Mouse (Mus musculus) gonadal fat pad, adult 2 months (tissue): ENCODE results near the gene Ndfip2. TPM values are rescaled to one million over a fixed set of nuclear protein-coding genes. Genes with fewer than 3 reads are reported as not detected.
A peak's percentile ranks its signal among the peaks of the same experiment; 100 is the strongest.

ENCODE experiments used
- DNase-seq: peaks from one replicate; pipeline ENCODE4 v3.0.0-alpha.2; 2012; ENCODE audit warnings: low read depth
- polyA plus RNA-seq: library from polyadenylated mRNA; depleted of rRNA; stranded (reverse); fragments of >200 nt; gene quantifications from 2 replicates; pipeline ENCODE4 v1.2.3, GENCODE M21; 2012; rRNA removed

The Ndfip2 gene
- polyA plus RNA-seq = 46.1 and 54.1 TPM in 2 replicates

DNA sequence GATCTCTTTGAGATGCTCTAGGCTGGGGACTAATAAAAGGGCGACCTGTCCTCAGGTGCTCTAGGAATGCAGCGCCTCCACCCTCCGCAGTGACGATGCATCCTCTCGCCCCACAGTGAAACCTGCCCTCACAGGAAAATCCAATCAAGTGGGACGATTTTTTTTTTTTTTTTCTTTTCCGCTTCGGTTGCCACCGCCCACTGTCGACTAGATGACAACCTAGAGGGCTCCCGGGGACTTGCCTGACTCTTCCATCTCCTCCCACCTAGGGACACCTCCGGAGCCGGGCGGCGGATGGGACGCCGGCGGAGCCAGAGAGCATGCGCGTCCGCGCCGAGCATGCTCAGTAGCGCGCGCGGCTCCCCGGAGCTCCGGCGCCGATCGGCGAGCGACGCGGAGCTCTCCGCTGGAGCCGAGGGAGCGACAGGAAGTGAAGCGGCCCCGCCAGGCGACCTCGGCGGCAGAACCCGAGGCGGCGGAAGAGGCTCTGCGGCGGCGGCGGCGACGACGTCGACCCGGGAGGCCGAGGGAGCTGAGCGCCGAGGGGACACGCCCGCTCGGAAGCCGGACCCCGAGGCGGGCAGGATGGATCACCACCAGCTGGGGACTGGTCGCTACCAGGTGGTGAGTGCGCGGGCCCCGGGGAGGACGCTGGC, at the start of gene Ndfip2:
Ndfip2 (plus strand) TSS at position 195 of the 656 bp plus-strand sequence.
- DNase-seq = no peak

DNA sequence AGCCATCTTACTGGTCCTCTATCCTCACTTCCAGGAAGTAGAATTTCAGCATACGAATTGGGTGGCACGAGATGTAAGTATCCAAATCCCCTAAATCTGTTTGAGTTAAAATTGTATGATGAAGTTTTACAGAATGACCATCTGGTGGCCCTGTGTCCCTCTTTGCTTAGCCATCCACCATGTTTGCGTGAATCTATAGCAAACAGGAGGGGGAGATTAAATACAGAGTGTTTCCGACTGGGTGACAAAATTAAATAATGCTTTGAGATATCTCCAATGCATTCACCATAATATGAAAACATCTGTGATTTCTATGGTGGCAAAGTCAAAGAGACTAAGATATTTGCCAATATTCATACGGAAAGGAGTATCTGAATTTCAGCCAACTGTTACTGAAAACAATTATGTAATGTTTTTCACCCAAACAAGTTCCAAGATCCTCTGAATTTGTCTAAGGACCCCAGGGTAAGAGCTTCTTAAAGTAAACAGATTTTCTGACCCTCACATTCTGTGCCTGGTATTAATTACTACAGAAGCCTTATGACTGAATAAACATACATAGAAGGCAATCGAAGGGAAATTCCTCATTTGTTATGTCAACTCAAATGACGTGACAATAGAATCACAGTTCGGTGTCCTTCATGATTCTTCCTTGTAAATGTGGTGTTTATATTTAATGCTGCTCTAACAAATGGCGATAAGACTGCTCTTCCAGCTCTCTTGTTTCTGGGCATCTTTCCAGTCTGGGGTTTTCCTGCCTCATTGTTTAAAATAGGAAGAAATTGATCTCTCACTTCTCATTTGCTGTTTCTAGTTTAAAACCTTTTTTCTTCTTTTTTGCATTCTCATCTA, 38.6 kb upstream of the Ndfip2 start:
- DNase-seq = no peak

DNA sequence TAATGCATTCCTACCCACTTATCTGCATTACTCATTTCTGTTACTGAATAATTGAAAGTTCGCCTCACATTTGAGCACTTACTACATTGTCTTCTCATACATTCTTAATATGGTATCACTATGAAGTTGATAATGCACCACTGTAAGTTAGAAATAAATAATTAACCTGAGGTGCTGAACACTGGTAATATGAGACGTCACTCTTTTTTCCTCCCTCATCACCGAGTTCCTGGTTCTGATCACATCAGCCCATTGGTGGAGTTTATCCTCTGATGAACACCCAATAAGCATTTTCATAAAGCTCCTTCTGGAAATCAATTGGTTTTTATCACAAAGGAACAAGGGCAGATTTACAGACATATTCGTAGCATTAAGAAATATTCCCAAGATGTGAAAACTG, 36.1 kb upstream of the Ndfip2 start:
- no peak for DNase-seq

DNA sequence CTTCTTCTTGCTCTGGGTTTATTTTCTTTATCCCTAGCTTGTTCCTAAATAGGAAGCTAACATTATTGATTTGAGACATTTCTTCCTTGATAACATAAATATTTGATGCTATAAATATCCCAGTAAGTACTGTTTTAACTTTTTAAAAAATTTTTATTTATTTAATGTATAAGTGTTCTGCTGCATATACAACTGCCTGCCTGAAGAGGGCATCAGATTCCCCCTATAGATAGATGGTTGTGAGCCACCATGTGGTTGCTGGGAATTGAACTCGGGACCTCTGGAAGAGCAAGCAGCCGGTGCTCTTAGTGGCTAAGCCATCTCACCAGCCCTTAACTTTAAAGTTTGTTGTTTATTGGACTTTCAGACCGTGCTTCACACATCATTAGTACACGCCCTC, 32.6 kb upstream of the Ndfip2 start:
- DNase-seq = no peak

DNA sequence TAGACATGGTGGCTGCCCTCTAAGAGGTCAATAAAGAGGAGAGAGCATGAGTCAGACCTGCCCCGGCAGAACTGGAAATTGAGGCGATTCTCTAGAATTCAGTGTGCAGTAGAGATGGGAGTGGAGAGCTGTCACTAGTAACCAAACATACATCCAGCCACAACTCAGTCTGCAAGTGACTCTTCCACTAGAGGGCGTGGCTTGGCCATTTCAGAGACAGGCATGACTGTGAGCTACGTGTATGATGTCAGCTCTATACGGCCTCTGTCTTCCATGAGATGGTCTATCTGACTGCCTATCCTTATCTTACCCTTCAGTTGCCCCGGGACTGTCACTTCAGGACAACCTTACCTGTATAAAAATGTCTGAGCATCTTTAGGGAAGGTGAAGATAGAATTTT, 26.0 kb upstream of the Ndfip2 start:
- no peak for DNase-seq

DNA sequence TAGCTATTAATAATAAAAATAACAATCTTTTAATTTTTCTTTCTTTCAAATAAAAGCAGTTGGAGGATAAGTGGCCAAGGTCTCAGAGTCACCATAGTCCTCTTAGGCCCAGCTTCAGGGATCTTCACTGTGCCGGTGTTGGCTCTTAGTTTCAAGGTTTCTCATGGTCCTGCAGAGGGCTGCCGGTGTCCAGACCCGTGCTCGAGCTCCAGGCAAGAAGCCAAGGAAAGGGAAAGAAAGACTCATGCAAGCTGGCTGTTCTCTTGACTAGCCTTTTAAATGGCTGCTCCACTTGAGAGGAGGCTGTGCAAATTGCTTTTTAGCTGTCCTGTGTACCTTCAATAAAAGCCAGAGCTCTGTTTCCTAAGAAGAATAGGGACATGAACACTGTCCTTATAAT, 21.8 kb upstream of the Ndfip2 start:
- DNase-seq = no peak

DNA sequence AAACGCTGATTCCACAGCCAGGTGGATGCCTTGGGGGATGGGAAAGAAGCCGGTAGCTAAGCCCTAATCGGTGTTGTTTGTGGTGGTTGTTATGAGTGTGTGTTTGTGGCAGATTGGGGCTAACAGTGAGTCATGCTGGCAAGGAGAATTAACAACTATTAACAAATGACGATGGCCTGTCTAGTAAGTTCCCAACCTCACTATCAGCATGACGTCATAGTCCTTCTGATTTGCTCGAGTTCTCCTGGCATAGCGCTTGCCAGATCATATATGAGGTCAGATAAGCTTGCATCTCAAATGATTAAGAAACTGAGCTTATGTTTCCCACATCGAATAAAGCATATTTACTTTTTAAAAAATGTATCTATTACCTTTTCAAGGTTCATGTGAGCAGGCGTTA, 20.6 kb upstream of the Ndfip2 start:
- DNase-seq = no peak

DNA sequence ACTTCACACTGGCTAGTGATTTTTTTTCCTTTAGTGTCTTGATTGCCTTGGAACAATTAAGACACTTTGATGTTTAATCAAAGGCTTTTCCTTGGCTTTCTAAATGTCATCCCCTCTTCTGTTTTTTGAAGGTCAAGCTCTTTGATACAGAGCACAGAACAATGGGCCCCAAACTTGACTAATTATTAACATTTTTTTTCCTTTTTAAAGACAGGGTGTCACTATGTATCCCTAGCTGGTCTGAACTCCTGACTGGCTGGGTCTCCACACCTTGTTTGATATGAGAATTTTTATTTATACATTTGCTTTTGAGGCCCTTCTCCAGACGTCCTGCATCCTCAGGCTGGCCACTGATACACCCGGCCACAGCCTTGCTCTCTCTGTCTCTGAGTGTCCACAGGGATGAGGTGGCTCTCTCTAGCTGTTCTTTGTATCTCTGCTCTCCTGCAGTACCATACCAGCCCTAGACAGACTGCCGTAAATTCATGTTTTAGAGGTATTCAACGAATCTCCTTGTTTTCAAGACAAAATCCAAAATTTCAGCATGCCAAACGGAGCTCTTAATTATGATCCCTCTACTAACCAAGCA, 19.8 kb upstream of the Ndfip2 start:
- DNase-seq = no peak

DNA sequence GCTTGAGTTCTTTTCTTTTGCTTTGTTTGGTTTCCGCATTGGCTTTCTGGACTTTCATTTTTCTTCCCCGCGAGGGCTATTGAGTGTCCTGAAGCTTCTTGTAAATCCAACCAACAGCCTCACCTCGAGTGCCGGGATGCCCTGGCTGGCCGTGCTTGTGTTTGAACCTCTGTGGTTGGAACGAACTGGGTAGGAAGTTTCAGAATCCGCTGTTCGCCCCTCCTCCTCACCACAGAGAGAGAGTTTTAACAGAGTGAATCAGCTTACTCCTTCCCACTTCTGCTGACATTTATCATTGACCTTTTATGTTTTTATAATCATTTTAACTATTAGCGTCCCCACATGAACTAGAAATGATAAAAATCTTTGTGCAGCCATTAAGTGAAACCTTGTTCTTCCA, 18.3 kb upstream of the Ndfip2 start:
- DNase-seq = no peak

DNA sequence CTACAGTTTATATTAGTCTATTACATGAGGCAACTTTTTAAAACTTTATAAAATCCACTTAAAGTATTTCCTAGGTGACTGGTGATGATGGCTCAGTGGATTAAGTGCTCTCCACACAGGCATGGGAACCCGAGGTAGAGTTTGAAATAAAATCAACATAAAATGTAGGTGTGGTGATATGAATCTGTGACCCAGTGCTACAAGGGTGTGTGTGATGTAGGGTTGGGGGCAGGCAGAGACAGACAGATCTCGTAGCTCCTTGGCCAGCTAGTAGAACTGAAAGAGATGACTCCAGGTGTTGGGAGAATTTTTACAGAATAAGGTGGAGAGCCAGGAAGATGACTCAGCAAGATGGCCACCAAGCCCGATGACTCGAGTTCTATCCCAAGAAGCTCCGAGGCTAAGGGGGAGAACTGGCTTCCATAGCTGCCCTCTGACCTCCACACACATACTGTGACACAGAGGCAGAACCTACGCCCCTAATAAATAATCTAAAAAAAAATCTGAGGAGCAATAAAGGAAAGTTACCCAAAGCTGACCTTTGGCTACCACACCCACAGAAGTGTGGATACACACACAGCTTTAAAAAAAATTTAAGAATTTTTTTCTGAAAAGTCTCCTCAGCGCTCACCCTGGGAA, 14.4 kb upstream of the Ndfip2 start:
- DNase-seq = no peak

DNA sequence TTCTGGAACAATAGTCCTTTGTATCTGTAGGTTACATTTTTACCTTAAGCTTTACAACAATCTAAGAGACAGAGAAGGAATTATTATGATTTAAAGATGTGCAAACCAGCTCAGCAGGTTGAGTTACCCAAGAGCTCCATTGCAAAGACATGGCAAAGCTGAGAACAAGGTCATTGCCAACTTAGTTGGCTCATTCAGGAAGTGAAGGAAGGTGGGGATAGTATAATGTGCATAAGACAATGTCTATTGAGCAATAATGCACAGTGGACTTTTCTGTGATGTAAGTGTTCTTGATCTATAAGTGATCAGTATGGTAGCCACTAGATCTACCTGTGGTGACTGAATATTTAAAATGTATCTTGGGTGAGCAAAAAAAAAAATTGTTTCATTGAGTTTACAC, 7.3 kb upstream of the Ndfip2 start:
- DNase-seq = peak; percentile 89

DNA sequence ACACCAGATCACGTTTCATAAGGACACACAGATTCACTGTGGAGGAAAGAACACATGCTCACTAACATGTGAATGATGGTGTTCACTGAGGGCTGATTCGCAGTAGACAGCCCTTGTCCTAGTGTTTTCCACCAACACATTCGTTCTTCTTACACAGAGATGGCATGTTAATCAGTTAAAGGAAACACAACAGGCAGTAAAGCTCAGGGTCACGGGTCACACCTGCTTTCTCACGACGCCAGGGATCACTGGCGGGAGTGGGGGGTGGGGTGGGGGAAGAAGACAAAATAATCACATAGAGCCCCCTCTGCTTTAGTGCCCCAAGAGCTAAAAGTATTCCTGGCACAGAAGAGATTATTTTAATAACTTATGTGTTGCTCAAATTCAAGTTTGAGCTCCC, 5.1 kb upstream of the Ndfip2 start:
- no peak for DNase-seq

DNA sequence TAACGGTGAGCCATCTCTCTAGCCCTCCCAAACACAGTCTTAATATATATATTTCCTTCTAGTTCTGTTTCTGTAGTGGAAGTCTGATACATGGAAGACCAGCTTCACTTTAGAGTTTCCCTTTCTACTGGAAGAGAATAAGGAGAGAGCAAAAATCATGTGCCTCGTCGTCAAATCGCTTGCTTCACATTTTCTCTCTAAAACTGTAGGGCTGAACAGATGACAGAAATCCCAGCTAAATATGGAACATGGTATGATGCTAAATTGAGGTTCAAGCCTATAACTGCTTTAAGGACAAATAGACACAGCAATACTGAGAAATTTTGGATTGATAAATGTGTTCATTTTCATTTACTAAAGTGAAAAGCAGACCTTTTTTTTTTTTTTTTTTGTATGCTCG, 4.0 kb upstream of the Ndfip2 start:
- DNase-seq = no peak

DNA sequence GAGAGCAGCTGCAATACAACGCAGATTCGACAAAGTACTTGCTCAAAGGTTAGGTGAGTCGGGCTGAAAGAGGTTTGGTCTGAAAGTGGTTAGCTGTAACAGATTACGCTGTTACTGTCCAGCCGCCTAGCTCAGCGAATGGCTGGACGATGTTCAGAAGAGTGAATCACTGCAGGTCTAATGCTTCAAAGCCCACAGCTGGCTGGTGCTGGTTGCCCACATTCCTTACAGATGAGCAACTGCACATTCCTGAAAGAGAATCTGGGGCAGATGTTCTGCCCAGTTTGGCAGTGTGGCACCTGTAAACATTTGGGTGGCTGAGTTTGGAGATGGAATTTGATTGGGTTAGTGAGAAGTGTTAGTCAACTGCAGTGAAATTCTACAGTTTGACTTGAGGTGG, 2.8 kb upstream of the Ndfip2 start:
- DNase-seq = no peak

DNA sequence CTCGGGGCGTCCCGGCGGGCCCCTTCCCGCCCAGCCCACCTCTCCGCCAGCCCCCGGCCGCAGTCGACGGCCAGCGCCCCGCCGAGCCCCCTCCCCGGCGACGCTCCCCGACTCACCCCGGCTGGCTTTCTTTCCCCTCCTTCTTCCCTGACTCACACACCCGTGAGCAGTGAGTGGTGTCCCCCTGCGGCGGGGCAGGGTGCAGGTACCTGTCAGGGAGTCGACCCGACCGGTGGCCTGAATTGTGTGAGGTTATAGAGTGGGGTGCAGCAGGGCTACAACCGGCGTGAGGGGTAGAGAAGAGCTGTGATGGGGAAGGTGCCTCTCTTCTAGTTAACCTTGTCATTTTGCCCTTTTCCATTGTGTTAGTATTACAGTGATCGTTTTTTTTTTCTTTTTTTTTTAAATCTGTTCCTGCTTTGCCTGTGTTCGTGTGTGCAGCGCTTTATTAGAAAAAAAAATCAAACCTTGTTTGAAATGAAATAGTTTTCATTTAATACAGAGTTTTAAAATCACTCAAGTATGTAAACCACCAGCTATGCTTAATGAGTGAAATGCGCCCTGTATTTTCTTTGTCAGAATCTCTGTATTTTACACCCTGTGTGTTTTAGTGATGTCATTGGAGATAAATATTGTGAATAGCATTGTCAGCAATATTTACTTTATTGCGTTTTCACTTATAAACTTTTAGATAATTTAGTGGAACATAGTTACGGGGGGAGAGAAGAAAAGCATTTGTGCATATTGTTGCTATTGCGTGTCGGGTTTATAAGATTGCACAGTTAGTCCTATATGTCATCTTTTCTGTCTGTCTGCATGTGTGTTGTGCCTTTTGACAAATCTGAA, 885 bp downstream of the Ndfip2 start:
- no peak for DNase-seq

DNA sequence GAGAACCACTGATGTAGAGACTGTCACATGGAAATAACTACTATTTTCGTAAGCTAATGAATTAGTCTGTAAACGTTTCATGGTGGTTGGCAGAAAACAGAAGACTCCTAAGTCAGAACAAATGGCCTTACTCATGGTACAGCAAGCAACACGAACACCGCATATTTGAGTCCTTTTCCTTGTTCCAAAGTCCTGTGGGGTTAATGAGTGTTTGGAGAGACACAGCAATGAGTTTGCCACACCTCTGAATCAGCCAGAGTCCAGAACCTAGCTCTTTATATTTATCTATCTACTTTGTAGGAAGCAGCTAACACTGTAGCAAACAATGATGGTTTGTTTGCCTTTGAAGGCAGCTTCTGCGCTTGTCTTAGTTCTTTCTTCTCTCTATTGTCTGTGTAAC, 4.5 kb downstream of the Ndfip2 start:
- no peak for DNase-seq

DNA sequence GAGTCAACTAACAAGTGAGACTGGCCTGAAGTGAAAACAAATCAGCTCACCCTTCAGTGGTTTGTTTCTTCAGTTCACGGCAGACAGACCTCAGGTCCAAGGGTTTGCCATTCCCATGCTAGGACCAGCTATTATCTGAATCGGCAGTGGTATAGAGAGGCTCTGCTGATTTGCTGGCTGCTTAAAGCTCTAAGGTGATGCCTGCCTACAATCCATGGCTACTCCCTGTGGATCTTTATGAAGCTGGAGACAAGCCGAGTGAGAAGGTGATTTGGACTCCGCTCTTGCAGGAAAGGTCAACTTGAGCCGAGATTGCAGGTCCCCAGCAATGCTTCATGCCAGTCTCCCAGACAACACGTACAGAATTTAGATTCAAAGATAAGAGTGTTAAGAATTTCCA, 8.7 kb downstream of the Ndfip2 start:
- no peak for DNase-seq

DNA sequence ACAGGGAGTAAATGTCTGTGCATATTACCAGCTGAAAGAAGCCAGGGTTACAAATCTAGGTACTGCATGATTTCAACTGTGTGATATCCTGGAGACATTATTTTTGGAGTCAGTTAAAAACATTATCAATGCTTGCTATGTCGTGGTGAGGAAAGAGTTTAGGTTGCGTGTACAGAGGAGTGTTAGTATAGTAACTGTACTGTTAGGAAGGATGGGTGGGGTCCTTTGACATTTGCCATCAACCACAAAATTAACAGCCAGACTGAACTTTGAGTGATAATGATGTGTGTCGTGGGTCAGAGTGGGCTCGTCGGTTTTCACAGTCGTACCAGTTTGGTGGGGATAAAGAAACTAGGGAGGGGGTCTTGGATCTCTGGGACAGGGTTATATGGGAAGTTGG, 13.7 kb downstream of the Ndfip2 start:
- no peak for DNase-seq

DNA sequence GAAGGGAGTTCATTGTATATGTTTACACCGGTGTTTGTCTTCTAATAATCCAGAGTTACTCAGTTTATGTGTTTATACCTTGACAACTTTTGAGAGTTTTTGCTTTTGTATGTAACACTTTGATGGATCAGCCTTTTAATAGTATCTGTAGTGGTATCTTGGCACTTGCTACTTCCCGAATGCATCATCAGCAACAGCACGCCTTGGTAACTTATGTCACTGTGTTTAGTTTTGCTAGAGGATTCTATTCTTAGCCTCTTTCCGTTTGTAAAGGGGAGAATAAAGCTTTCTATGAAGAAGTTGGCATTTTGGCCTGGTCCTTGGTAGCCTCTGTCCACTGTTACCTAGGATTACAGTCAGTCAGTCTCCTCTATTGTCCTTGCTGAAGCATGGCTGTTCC, 14.2 kb downstream of the Ndfip2 start:
- DNase-seq = no peak

DNA sequence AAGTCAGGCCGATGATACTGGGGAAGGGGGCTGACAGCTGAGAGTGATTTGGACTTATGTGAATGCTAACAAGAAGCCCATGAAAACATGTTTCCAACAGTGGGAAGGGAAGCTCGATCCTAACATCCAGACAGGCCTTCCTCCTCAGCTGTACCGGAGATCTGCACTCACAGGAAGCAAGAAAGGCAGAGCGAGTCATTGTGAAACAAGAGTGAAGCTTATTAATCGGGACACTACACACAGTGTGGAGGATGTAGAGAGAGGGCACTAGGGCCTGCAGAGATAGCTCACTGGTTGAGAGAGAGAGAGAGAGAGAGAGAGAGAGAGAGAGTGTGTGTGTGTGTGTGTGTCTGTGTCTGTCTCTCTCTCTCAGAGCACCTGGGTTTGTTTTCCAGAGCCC, 16.8 kb downstream of the Ndfip2 start:
- no peak for DNase-seq

DNA sequence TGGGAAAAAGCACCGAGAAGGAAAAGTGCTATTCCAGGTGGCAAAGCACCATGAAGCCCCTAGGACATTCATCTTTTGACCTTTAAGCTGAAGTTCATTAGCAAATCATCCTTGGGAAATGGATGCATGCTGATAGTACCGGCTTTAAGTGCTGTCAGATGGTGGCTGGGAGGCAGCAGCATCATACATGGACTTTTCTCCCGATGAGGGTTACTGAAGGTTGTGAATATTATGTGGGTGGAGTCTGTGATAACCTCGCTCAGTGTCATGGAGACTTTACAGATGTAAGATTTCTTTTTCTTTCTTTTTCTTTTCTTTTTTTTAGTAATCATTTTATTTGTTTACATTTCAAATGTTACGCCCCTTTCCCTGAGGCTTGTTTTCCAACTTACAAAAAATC, 18.9 kb downstream of the Ndfip2 start:
- no peak for DNase-seq

DNA sequence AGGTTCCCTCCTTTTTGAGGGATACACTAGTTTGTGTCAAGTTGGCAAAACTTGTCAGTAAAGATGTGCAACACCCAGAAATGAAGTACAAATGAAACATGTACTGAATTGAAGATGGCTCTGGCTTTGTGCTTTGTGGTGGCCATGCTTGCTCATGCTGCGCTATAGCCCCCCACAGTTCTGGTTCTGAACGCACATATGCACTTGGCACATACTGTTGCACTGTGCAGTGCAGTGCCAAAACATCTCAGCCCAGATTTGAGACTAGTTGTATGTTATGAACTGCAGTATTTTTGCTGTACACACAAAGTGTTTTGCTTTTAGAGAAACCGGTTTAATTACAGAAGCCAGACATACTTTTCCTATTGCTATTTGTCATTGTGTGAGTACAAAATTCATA, 25.7 kb downstream of the Ndfip2 start:
- no peak for DNase-seq
